Mouse (Mus musculus): ENCODE measurements at regions not wholly inside any gene's neighbourhood (a gene's known extent, or its start where the extent isn't known, plus 50 kb on each side); places are given as distances from the start of the nearest gene placed in this dataset.
"Not testable (repeated sequence)": the region's sequence is repeated elsewhere in the genome, so short reads cannot be mapped to it uniquely, and the experiment has no call there.

GRCm38 (mm10) chr9:116426269-116426999 lies 251.3 kb upstream of the Tgfbr2 start:
- peak; percentile 91 for DNase-seq (ENCODE audit: low spot score)

GRCm38 (mm10) chr9:116425400-116425799 lies 250.2 kb upstream of the Tgfbr2 start:
- not testable (repeated sequence) for DNase-seq (ENCODE audit: low spot score)

- DNase-seq (ENCODE audit: low spot score): no peak
These were observed 239.9 kb upstream of the Tgfbr2 start for GRCm38 (mm10) chr9:116415021-116415420.

- DNase-seq (ENCODE audit: low spot score): no peak
These were observed 235.9 kb upstream of the Tgfbr2 start for GRCm38 (mm10) chr9:116411067-116411466.

- no peak for DNase-seq (ENCODE audit: low spot score)
These were observed 235.3 kb upstream of the Tgfbr2 start for GRCm38 (mm10) chr9:116410461-116410860.

- no peak for DNase-seq (ENCODE audit: low spot score)
These were observed 233.0 kb upstream of the Tgfbr2 start for GRCm38 (mm10) chr9:116408116-116408515.

DNA sequence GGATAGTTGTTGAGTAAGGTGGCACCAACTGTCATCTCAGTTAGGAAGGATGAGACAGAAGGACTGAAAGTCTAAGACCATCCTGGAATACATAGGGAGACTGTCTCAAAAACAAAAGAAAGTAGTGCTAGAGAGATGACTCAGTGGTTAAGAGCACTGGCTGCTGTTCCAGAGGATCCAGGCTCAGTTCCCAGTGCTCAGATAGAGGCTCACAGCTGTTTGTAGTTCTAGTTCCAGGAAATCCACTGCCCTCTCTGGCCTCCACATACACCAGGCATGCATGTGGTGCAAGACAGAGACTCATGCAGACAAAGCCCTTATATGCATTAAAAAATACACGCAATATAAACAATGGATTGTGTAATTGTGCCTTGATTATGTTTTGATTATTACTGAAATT lies 229.9 kb upstream of the Tgfbr2 start:
- no peak for DNase-seq (ENCODE audit: low spot score)

DNA sequence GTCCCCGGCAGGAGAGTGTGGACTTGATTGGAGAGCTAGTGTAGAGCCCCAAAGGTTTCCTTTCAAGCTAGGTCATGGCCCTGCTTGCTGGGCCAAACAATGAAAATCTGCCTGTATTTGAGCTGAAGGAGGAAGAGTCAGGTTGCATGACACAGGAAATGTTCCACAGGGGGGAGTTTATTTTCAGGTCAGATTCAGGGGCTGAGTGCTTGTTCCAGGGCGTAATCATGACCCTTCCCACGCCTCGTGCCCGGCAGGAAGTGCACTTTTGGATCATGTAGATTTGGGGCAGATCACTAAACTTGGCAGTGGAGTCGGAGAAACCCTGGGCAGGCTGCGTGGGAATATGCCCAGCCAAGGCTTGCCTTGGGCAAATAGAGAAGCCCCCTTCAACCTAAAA lies 226.7 kb upstream of the Tgfbr2 start:
- DNase-seq (ENCODE audit: low spot score): peak; percentile 7

DNA sequence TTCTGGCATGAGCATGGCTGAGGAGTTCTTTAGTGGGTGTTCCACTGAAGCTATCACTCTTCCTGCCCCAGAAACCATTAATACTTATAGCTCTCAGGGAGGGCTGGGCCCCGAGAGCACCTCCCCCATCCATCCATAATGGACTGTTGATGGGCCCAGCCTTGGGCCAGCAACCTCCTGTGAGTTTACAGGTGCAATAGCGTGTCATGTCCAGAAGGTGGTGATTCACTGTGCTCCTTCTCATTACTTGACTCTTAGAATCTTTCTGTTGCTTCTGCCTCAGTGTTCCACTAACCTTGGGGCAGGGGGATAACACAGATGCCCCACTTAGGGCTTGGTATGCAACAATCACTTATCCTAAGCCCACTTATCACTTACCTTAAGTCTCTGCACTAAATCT lies 225.1 kb upstream of the Tgfbr2 start:
- DNase-seq (ENCODE audit: low spot score): peak; percentile 7

GRCm38 (mm10) chr9:116399296-116399695 lies 224.1 kb upstream of the Tgfbr2 start:
- DNase-seq (ENCODE audit: low spot score): no peak

- no peak for DNase-seq (ENCODE audit: low spot score)
These were observed 217.1 kb upstream of the Tgfbr2 start for GRCm38 (mm10) chr9:116392258-116392657.

DNA sequence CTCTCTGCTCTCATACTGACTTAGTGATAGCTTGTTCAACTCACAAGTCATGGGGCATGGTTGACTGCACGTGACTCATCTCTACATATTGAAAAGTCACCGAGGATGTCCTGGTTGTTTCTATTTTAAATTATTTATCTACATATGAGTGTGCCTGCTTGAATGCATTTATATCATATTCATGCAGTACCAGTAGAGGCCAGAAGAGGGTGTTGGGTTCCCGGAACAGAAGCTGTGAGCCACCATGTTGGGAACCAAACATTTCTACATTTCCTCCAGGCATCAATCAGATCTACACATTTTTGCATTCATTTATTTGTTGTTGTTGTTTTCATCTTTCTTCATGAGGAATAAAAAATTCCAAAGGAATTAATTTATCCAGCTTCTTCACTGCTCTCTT lies 214.6 kb upstream of the Tgfbr2 start:
- no peak for DNase-seq (ENCODE audit: low spot score)

GRCm38 (mm10) chr9:116388863-116389262 lies 213.7 kb upstream of the Tgfbr2 start:
- DNase-seq (ENCODE audit: low spot score): peak; percentile 25

- no peak for DNase-seq (ENCODE audit: low spot score)
These were observed 212.9 kb upstream of the Tgfbr2 start for GRCm38 (mm10) chr9:116388025-116388424.

- peak; percentile 67 for DNase-seq (ENCODE audit: low spot score)
These were observed 209.3 kb upstream of the Tgfbr2 start for GRCm38 (mm10) chr9:116384176-116385076.

DNA sequence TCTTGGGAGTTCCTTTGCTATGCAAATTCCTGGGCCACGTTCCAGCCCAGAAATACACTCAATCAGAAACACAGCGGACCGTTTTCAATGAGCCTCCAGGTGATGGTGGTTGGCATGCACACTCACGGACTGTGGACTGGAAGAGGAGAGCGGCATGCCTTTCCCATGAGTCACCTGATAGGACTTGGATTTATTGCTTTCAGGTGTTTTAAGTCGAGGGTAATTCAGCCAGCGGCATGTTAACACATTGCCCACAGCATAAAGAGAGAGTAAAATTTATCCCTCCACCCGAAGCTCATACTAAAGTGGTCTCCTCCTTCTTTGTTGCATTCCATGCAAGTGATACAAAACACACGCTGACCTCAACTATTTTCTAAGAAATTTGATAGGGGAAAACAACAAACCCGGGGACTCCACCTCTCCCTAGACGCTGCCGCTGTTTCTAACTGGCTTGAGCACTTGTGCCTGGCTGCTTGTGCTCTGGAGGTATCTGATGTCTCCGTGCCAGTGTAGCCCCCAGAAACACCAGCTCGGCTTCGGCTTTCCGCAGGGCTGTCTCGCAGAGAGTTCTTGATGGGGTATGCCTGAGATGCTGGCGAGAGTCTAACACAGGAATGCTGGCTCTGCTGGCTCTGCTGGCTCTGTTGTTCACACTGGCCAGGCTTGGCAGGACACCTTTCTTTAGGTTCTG lies 208.4 kb upstream of the Tgfbr2 start:
- DNase-seq (ENCODE audit: low spot score): peak; percentile 64

- no peak for DNase-seq (ENCODE audit: low spot score)
These were observed 202.5 kb upstream of the Tgfbr2 start for GRCm38 (mm10) chr9:116377706-116378105.

DNA sequence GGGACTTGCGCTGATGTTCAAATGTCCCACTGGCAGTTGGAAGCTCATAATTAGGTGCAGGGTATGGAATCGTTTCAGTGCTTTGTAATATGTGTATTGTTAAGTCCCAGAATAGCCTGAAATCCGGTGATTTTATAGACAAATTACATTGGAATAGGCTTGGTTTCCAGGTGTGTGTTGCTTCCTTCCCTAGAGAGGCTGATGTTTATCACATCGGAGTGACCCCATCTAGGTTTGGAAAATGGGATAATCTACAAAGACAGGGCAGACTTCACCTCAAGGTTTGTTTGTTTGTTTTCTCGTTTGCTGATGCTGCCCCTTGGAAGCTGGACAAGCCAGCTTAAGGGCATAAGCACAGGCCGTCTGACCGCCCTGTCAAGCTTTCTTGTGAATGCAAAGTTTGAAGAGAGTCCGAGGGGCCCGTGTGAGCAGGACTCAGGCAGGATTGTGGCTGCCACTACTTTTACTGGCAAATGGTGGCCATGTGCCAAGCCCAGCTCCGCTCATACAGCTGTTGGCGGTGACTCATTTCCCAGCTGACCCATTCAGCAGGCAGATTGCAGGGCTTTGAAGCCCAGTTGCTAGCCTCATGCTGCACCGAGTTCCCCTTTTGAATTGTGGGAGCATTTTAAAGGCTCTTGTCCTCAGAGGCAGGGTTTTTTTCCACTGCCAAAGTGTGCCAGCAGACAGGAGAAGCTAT lies 200.6 kb upstream of the Tgfbr2 start:
- no peak for DNase-seq (ENCODE audit: low spot score)

GRCm38 (mm10) chr9:116374343-116374742 lies 199.2 kb upstream of the Tgfbr2 start:
- no peak for DNase-seq (ENCODE audit: low spot score)

DNA sequence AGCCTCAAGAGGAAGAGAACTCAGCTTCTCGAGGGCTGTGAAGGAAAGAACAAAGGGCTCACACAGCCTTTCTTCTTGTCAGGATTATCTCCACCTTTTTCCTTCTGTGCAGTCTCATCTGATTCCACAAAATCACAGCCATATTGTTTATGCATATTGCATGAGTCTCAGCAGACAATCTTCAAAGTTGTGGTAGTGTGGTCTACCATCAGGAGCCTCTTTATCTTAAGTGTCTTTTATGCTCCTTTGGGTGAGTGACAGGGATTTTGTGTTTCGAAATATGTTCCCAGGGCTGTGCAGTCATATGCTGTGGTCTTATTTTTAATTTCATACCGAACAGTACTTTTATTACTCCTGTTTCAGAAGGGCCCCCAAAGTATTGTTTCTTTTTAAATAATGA lies 198.2 kb upstream of the Tgfbr2 start:
- DNase-seq (ENCODE audit: low spot score): no peak

DNA sequence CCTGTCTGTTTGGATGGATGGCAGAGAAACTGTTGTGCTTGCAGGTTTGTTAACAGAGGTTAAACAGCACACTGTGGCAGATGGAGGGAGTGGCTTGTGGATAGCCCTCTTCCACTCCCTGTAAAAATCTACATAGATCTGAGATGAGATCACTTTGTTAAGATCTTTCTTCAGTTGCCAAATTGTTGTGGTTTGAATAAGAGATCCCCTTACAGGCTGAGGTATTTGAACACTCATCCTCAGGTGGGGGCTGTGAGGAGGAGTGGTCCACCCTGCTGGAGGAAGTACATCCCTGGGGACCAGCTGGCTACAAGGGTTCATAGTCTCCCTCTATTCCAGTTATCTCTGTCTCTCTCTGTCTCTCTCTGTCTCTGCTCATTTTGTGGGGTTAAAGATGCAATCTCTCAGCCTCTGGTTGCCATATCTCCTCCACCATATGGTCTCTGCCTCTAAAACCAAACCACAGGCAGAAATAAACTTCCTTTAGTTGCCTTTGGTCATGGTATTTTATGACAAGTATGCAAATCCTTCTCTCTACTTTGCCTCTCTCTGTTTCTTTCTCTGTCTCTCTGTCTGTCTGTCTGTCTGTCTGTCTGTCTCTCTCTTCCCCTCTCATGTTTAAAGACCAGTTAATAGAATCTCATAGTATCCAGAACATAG lies 194.0 kb upstream of the Tgfbr2 start:
- no peak for DNase-seq (ENCODE audit: low spot score)
